Mouse (Mus musculus) C2C12 (cell line): ENCODE measurements at regions not wholly inside any gene's neighbourhood (a gene's known extent, or its start where the extent isn't known, plus 50 kb on each side); places are given as distances from the start of the nearest gene placed in this dataset.

Experiments used
- CTCF ChIP-seq: IDR thresholded peaks from one replicate; pipeline ENCODE4 v1.5.1; 2011; ENCODE audit not compliant: control insufficient read depth, insufficient read depth, insufficient read length
- MYOG ChIP-seq: IDR thresholded peaks from one replicate; pipeline ENCODE4 v1.6.1; 2011; ENCODE audit not compliant: control insufficient read depth, insufficient read length; ENCODE audit errors: extremely low read depth

- TF ChIP-seq CTCF (no peak), MYOG (no peak)
These were observed 98.6 kb upstream of the Prmt6 start for GRCm38 (mm10) chr3:110349446-110349845.
